Mouse (Mus musculus) spleen, adult 2 months (tissue): ENCODE results near the gene Ltbp2. TPM values are rescaled to one million over a fixed set of nuclear protein-coding genes. Genes with fewer than 3 reads are reported as not detected.

ENCODE experiments used
- DNase-seq, 2 experiments: peaks; one replicate each; pipeline versions ENCODE4 v3.0.0 to v3.0.0-alpha.2; 2012 to 2021; ENCODE audit warnings: low spot score in 2 of 2, low read depth in 1 of 2
- H3K27ac ChIP-seq: fragments of 200-500 bp; 2 replicates; pipeline ENCODE4 v1.5.1; 2012; ENCODE audit warnings: low read length, inconsistent platforms; ENCODE audit not compliant: insufficient read depth
- H3K27me3 ChIP-seq: fragments of 200-500 bp; 2 replicates; pipeline ENCODE4 v1.6.1; 2012; ENCODE audit warnings: mild to moderate bottlenecking, moderate library complexity, low read length, inconsistent platforms; ENCODE audit not compliant: control insufficient read depth, insufficient read depth
- H3K36me3 ChIP-seq: fragments of 200-500 bp; 2 replicates; pipeline ENCODE4 v1.6.1; 2012; ENCODE audit warnings: mild to moderate bottlenecking, low read length, inconsistent platforms; ENCODE audit not compliant: control insufficient read depth, insufficient read depth
- H3K4me1 ChIP-seq: fragments of 200-500 bp; 2 replicates; pipeline ENCODE4 v1.6.1; 2011; ENCODE audit warnings: inconsistent platforms; ENCODE audit not compliant: control insufficient read depth, insufficient read depth, insufficient read length
- H3K4me3 ChIP-seq: fragments of 200-500 bp; 2 replicates; pipeline ENCODE4 v1.5.1; 2011; ENCODE audit warnings: mild to moderate bottlenecking, inconsistent platforms; ENCODE audit not compliant: insufficient read depth, insufficient read length; ENCODE audit errors: extremely low read depth
- CTCF ChIP-seq: fragments of 200-500 bp; IDR thresholded peaks from 2 replicates; pipeline ENCODE4 v1.5.1; 2011; ENCODE audit warnings: mild to moderate bottlenecking, inconsistent platforms; ENCODE audit not compliant: insufficient read depth, insufficient read length, insufficient replicate concordance; ENCODE audit errors: extremely low read depth
- POLR2A ChIP-seq: fragments of 200-500 bp; IDR thresholded peaks from 2 replicates; pipeline ENCODE4 v1.6.1; 2011; ENCODE audit warnings: low read depth, low read length, inconsistent platforms
- WGBS: fragments of 180-500 bp; shearing (Covaris S2); methylation state at CpG from one replicate; pipeline ENCODE4 v1.1.7; 2018; 5-methylcytosine and 5-hydroxymethylcytosine counted together
- polyA plus RNA-seq: library from polyadenylated mRNA; depleted of rRNA; stranded (reverse); fragments of >200 nt; gene quantifications from 2 replicates; pipeline ENCODE4 v1.2.3, GENCODE M21; 2012

Ltbp2 gene
- polyA plus RNA-seq, 1 experiment, result 20.1 TPM

GRCm38 (mm10) chr12:84880091-84880490 lies 3.8 kb upstream of the Ltbp2 start:
- 68% methylated on average over 11 of the region's 11 CpGs for WGBS
- no peaks in the 10 kb centered on the region; the same call in 1 of the 2 replicates for H3K4me1 ChIP-seq
- TF ChIP-seq CTCF (no peak), POLR2A (no peak)
- H3K4me3 ChIP-seq, result no peak overlapping the region
- no peak for DNase-seq
- no peaks in the 10 kb centered on the region for H3K36me3 ChIP-seq
- peaks cover 9% of the 10 kb centered on the region; the same call in 1 of the 2 replicates for H3K27me3 ChIP-seq
- H3K27ac ChIP-seq, result no peak overlapping the region

GRCm38 (mm10) chr12:84875761-84876480 lies 411 bp downstream of the Ltbp2 start:
- Histone ChIP-seq H3K27me3 (peaks cover 12% of the 10 kb centered on the region; the same call in 1 of the 2 replicates), H3K4me3 (no peak overlapping the region; the same call in 1 of the 2 replicates), H3K36me3 (no peaks in the 10 kb centered on the region), H3K27ac (no peak overlapping the region), H3K4me1 (no peaks in the 10 kb centered on the region; the same call in 1 of the 2 replicates)
- TF ChIP-seq CTCF (no peak), POLR2A (no peak)
- 2% methylated on average over 59 of the region's 59 CpGs for WGBS
- no peak for DNase-seq

GRCm38 (mm10) chr12:84873434-84873833 lies 2.9 kb downstream of the Ltbp2 start:
- H3K27me3 ChIP-seq, result peaks cover 12% of the 10 kb centered on the region; the same call in 1 of the 2 replicates
- no peak overlapping the region for H3K4me3 ChIP-seq
- TF ChIP-seq POLR2A (no peak), CTCF (peak; percentile 54; the same call in 1 of the 2 replicates)
- 3% methylated on average over 3 of the region's 3 CpGs for WGBS
- DNase-seq, result no peak
- no peaks in the 10 kb centered on the region; the same call in 1 of the 2 replicates for H3K4me1 ChIP-seq
- H3K36me3 ChIP-seq, result no peaks in the 10 kb centered on the region
- H3K27ac ChIP-seq, result no peak overlapping the region

- peaks cover 12% of the 10 kb centered on the region; the same call in 1 of the 2 replicates for H3K27me3 ChIP-seq
- no peaks in the 10 kb centered on the region for H3K36me3 ChIP-seq
- H3K4me3 ChIP-seq, result no peak overlapping the region
- no peak overlapping the region for H3K27ac ChIP-seq
- DNase-seq, result no peak
- TF ChIP-seq POLR2A (no peak), CTCF (no peak)
- no peaks in the 10 kb centered on the region; the same call in 1 of the 2 replicates for H3K4me1 ChIP-seq
- 77% methylated on average over 2 of the region's 2 CpGs for WGBS
Observed at GRCm38 (mm10) chr12:84872310-84872709, 4.0 kb downstream of the Ltbp2 start.

- Histone ChIP-seq H3K4me1 (no peaks in the 10 kb centered on the region), H3K4me3 (no peak overlapping the region), H3K36me3 (no peaks in the 10 kb centered on the region), H3K27ac (no peak overlapping the region), H3K27me3 (no peaks in the 10 kb centered on the region)
- TF ChIP-seq CTCF, result no peak
- no peak for TF ChIP-seq POLR2A
- 88% methylated on average over 9 of the region's 9 CpGs for WGBS
- DNase-seq, result no peak
Observed at GRCm38 (mm10) chr12:84865431-84865830, 10.9 kb downstream of the Ltbp2 start.

GRCm38 (mm10) chr12:84864801-84865200 lies 11.5 kb downstream of the Ltbp2 start:
- H3K27me3 ChIP-seq, result no peaks in the 10 kb centered on the region
- H3K36me3 ChIP-seq, result no peaks in the 10 kb centered on the region
- DNase-seq, result no peak
- WGBS, result 49% methylated on average over 7 of the region's 7 CpGs
- no peaks in the 10 kb centered on the region for H3K4me1 ChIP-seq
- H3K4me3 ChIP-seq, result no peak overlapping the region
- no peak overlapping the region for H3K27ac ChIP-seq
- TF ChIP-seq CTCF (no peak), POLR2A (no peak)

- Histone ChIP-seq H3K27me3 (no peaks in the 10 kb centered on the region), H3K27ac (no peak overlapping the region), H3K36me3 (no peaks in the 10 kb centered on the region), H3K4me1 (no peaks in the 10 kb centered on the region), H3K4me3 (no peak overlapping the region)
- DNase-seq, result no peak
- WGBS, result 92% methylated on average over 5 of the region's 5 CpGs
- TF ChIP-seq POLR2A (no peak), CTCF (no peak)
Observed at GRCm38 (mm10) chr12:84863196-84863595, 13.1 kb downstream of the Ltbp2 start.
